Mouse (Mus musculus): ENCODE measurements around the gene Pabpc1l.

- TF ChIP-seq CTCF (IDR thresholded peaks at IDR 0.05; ENCODE audit: borderline replicate concordance, insufficient read depth, low read depth, low read length), result no peak
- no peak for TF ChIP-seq POLR2A (IDR thresholded peaks at IDR 0.05; ENCODE audit: borderline replicate concordance, insufficient read depth, low read length)
Measured at GRCm38 (mm10) chr2:164087416-164088017, 62.3 kb downstream of the Pabpc1l start.

Data from cerebellum, adult 2 months (tissue).